Mouse (Mus musculus): Measurements from ENCODE around the gene Odc1. TPM values are rescaled to one million over a fixed set of nuclear protein-coding genes. Genes with fewer than 3 reads are reported as not detected.
"Not testable (repeated sequence)": the region's sequence is repeated elsewhere in the genome, so short reads cannot be mapped to it uniquely, and the experiment has no call there.

Gene Odc1
- polyA plus RNA-seq, 1 experiment from 2014 or later = 148 TPM

DNA sequence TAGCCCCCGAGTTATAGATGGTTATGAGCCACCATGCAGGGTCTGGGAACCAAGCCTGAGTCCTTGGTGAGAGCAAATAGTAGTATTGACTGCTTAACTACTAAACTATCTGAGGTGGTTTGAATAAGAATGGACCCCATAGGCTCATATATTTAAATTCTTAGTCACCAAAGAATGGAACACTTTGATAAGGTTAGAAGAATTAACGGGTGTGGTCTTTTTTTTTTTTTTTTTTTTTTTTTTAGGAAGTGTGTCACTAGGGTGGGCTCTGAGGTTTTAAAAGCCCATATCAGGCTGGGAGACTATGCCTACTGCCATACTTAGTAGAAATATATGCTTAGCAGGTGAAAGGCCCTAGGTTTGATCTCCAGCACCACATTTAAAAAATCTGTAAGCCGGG, 8.4 kb upstream of the Odc1 start:
- ATAC-seq (ENCODE audit: low FRiP score) = no peak
- no peak overlapping the region for H3K4me3 ChIP-seq
- WGBS = 93% methylated on average over 3 of the region's 3 CpGs
- H3K4me1 ChIP-seq (replicated peaks) = no peaks in the 10 kb centered on the region
- no peak overlapping the region for H3K9ac ChIP-seq
- no peaks in the 10 kb centered on the region for H3K27me3 ChIP-seq
- H3K4me2 ChIP-seq = no peak overlapping the region
- no peaks in the 10 kb centered on the region for H3K9me3 ChIP-seq
- H3K36me3 ChIP-seq = no peaks in the 10 kb centered on the region
- H3K27ac ChIP-seq = no peak overlapping the region

- H3K4me1 ChIP-seq (replicated peaks) = no peaks in the 10 kb centered on the region
- no peak for ATAC-seq (ENCODE audit: low FRiP score)
- no peak overlapping the region for H3K27ac ChIP-seq
- no peak overlapping the region for H3K4me2 ChIP-seq
- no peaks in the 10 kb centered on the region for H3K27me3 ChIP-seq
- H3K4me3 ChIP-seq = no peak overlapping the region
- WGBS = 92% methylated on average over 3 of the region's 3 CpGs
- H3K9ac ChIP-seq = no peak overlapping the region
- no peaks in the 10 kb centered on the region for H3K36me3 ChIP-seq
- no peaks in the 10 kb centered on the region for H3K9me3 ChIP-seq
Measured at GRCm38 (mm10) chr12:17537147-17537546, 7.4 kb upstream of the Odc1 start.

DNA sequence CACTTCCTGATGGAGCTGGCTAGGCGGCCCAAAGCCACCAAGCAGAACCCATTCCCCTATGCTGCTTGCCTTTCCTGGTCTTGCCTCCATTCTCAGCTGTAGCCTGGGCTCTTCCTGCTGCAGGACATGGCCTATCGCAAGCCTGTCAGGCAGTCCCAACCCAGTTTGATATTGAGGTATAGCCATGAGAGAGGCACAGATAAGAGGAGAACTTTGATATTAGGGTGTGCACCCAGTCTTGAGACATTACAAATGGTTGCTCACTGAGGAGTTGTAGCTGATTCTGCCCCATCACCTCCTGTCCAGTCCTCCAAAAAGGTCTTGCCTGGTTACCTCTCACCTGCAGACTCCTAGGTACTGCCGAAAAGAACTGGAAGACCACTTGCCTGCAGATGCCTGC, 6.5 kb upstream of the Odc1 start:
- Histone ChIP-seq H3K4me1 (replicated peaks) (no peaks in the 10 kb centered on the region), H3K9ac (no peak overlapping the region), H3K4me3 (no peak overlapping the region), H3K4me2 (no peak overlapping the region), H3K9me3 (no peaks in the 10 kb centered on the region), H3K36me3 (no peaks in the 10 kb centered on the region), H3K27me3 (no peaks in the 10 kb centered on the region), H3K27ac (no peak overlapping the region)
- ATAC-seq (ENCODE audit: low FRiP score) = no peak
- 90% methylated on average over 3 of the region's 3 CpGs for WGBS

- H3K9me3 ChIP-seq = no peaks in the 10 kb centered on the region
- H3K27ac ChIP-seq = no peak overlapping the region
- H3K4me2 ChIP-seq = no peak overlapping the region
- 68% methylated on average over 6 of the region's 6 CpGs for WGBS
- no peak overlapping the region for H3K4me3 ChIP-seq
- ATAC-seq (ENCODE audit: low FRiP score) = no peak
- no peaks in the 10 kb centered on the region for H3K27me3 ChIP-seq
- no peaks in the 10 kb centered on the region for H3K4me1 ChIP-seq (replicated peaks)
- no peaks in the 10 kb centered on the region for H3K36me3 ChIP-seq
- H3K9ac ChIP-seq = no peak overlapping the region
Measured at GRCm38 (mm10) chr12:17539041-17539440, 5.6 kb upstream of the Odc1 start.

- Histone ChIP-seq H3K4me3 (no peak overlapping the region), H3K9ac (no peak overlapping the region), H3K4me1 (replicated peaks) (no peaks in the 10 kb centered on the region), H3K4me2 (no peak overlapping the region), H3K9me3 (no peaks in the 10 kb centered on the region), H3K27me3 (no peaks in the 10 kb centered on the region), H3K36me3 (no peaks in the 10 kb centered on the region), H3K27ac (no peak overlapping the region)
- ATAC-seq (ENCODE audit: low FRiP score) = no peak
- WGBS = 86% methylated on average over 6 of the region's 6 CpGs
Measured at GRCm38 (mm10) chr12:17540040-17540552, 4.5 kb upstream of the Odc1 start.

DNA sequence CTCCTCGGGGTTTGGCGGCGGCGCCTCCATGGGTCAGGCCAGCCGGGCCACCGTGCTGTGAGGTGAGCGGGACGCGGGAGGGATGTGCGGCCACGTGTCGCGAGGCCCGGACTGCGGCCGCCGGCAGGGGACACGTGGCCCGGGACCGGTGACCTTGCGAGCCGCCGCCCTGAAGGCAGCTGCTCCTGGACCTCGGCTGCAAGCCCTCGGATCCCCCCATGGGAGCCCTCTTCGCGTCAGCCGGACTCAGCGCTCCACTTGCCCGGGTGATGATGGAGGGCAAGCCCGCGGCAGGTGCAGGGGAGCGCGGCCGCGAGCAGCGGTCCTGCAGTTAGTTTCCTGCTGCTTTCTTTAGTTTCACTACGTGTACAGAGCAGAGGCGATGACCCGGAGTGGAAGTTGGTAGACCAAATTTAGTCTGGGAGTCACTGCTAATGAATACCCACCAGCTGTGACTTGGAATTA, 545 bp downstream of the Odc1 start:
- Histone ChIP-seq H3K27ac (peak overlapping the region; percentile 94), H3K9me3 (no peaks in the 10 kb centered on the region), H3K9ac (peak overlapping the region; percentile 95), H3K36me3 (peaks cover 32% of the 10 kb centered on the region), H3K4me3 (peak overlapping the region; percentile 71), H3K4me1 (replicated peaks) (peaks cover 28% of the 10 kb centered on the region), H3K27me3 (no peaks in the 10 kb centered on the region), H3K4me2 (peak overlapping the region; percentile 75)
- 2% methylated on average over 37 of the region's 40 CpGs for WGBS
- peak; percentile 67 for ATAC-seq (ENCODE audit: low FRiP score)

- Histone ChIP-seq H3K4me3 (peak overlapping the region; percentile 71), H3K4me1 (replicated peaks) (peaks cover 28% of the 10 kb centered on the region), H3K9ac (peak overlapping the region; percentile 95), H3K36me3 (peaks cover 35% of the 10 kb centered on the region), H3K4me2 (peak overlapping the region; percentile 75), H3K9me3 (no peaks in the 10 kb centered on the region), H3K27ac (no peak overlapping the region), H3K27me3 (no peaks in the 10 kb centered on the region)
- no peak for ATAC-seq (ENCODE audit: low FRiP score)
- WGBS = 3% methylated on average over 8 of the region's 8 CpGs
Measured at GRCm38 (mm10) chr12:17545884-17546283, 1.3 kb downstream of the Odc1 start.

GRCm38 (mm10) chr12:17547552-17547951, 3.0 kb downstream of the Odc1 start:
- not testable (repeated sequence) for H3K9me3 ChIP-seq; H3K4me3 ChIP-seq; ATAC-seq (ENCODE audit: low FRiP score); H3K27ac ChIP-seq; H3K27me3 ChIP-seq
- Histone ChIP-seq H3K9ac (peak overlapping the region; percentile 19; the same call in 1 of the 2 replicates), H3K4me1 (replicated peaks) (peaks cover 28% of the 10 kb centered on the region), H3K4me2 (0 out of 2 replicates have a peak overlapping the region, but pooled peaks have one; percentile 75), H3K36me3 (peaks cover 48% of the 10 kb centered on the region)
- WGBS = 93% methylated on average over 9 of the region's 9 CpGs

DNA sequence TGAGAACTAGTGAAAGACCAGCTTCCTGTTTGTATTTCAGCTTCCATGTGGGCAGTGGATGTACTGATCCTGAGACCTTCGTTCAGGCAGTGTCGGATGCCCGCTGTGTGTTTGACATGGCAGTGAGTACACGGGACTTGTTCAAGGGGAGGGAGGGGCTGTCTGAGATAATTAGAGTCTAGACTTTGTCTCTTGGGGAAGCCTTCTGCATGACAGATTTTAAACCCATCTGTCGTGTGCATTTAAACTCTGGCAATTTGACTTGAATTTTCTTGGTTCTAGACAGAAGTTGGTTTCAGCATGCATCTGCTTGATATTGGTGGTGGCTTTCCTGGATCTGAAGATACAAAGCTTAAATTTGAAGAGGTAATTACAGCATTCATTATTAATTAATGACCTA, 3.9 kb downstream of the Odc1 start:
- no peak overlapping the region for H3K4me2 ChIP-seq
- no peak overlapping the region for H3K9ac ChIP-seq
- no peak overlapping the region for H3K27ac ChIP-seq
- no peak for ATAC-seq (ENCODE audit: low FRiP score)
- no peaks in the 10 kb centered on the region for H3K9me3 ChIP-seq
- WGBS = 47% methylated on average over 5 of the region's 5 CpGs
- peaks cover 28% of the 10 kb centered on the region for H3K4me1 ChIP-seq (replicated peaks)
- no peaks in the 10 kb centered on the region for H3K27me3 ChIP-seq
- peaks cover 48% of the 10 kb centered on the region for H3K36me3 ChIP-seq
- H3K4me3 ChIP-seq = no peak overlapping the region

DNA sequence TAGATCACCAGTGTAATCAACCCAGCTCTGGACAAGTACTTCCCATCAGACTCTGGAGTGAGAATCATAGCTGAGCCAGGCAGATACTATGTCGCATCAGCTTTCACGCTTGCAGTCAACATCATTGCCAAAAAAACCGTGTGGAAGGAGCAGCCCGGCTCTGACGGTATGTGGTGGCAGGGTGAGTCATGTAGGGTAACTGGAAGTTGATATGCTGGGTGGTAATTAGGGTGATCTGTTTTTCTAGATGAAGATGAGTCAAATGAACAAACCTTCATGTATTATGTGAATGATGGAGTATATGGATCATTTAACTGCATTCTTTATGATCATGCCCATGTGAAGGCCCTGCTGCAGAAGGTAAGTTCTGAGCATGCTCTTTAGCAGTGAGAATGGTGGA, 4.8 kb downstream of the Odc1 start:
- H3K9me3 ChIP-seq; H3K4me3 ChIP-seq; H3K27me3 ChIP-seq; H3K9ac ChIP-seq; H3K27ac ChIP-seq; H3K4me2 ChIP-seq; ATAC-seq (ENCODE audit: low FRiP score): not testable (repeated sequence)
- H3K4me1 ChIP-seq (replicated peaks) = peaks cover 30% of the 10 kb centered on the region
- 93% methylated on average over 5 of the region's 5 CpGs for whole genome bisulfite sequencing
- peaks cover 48% of the 10 kb centered on the region for H3K36me3 ChIP-seq

DNA sequence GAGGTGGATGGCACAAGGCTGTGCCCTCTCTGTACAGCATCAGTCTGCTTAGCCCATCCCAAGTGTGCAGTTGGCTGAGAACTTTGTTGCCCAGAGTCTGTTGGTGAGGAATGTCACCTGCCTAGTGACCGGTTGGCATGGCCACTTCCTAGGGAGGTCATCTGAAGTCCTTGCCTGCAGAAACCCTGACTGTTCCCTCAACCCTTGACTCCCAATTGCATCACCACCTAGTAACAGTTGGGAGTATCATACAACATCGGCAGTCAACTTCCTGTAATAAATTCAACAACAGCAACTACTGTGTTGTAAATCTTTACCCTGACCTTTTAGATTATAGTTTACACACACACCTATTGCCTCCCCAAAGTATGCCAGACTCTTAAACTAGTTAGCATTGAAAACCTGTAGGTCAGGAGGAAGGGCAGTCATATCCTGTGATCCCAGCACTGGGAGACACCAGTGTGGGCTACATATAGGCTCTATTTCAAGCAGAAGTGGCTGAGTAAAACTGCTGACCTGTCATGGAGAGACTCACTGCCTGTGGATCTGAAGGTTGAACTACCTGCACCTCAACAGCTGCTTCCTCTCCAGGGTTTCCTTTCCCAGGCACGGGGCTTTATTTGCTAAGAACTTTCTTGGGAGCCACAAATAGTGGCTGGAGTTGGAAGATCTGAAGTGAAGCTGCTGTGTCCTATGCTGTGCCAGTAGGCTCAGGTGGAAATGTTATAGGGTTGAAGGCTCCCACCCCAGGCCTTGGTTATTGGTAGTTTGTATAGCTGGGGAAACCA, 6.8 kb downstream of the Odc1 start:
- ATAC-seq (ENCODE audit: low FRiP score) = no peak
- 85% methylated on average over 3 of the region's 3 CpGs for WGBS

DNA sequence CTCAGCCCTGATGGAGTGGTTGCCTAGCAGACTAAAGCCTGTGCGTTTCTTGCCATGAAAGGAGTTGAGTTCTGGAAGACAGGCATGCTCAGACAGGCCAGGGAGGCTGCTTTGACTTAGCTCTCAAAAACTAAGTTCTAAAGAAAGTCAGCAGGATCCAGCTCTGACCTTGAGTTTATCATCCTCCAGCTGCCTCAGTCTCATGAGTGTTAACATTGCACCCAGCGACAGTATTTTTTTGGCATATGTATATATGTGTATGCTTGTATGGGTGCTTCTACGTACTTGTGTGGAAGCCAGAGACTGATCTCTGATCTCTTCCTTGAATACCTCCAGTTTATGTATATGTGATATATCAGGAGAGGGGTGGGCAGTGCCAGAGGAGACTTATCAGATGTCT, 7.8 kb downstream of the Odc1 start:
- ATAC-seq (ENCODE audit: low FRiP score) = no peak
- no peaks in the 10 kb centered on the region for H3K9me3 ChIP-seq
- H3K27ac ChIP-seq = no peak overlapping the region
- H3K27me3 ChIP-seq = no peaks in the 10 kb centered on the region
- peaks cover 23% of the 10 kb centered on the region for H3K4me1 ChIP-seq (replicated peaks)
- 72% methylated on average over 3 of the region's 3 CpGs for WGBS
- no peak overlapping the region for H3K4me2 ChIP-seq
- no peak overlapping the region for H3K9ac ChIP-seq
- no peak overlapping the region for H3K4me3 ChIP-seq
- peaks cover 43% of the 10 kb centered on the region for H3K36me3 ChIP-seq

More for the DNA sequence above, 6.8 kb downstream of the Odc1 start:
- no peaks in the 10 kb centered on the region for H3K27me3 ChIP-seq
- no peak overlapping the region for H3K9ac ChIP-seq
- peak overlapping the region; percentile 9; the same call in 1 of the 2 replicates for H3K27ac ChIP-seq
- H3K4me3 ChIP-seq = no peak overlapping the region
- H3K4me1 ChIP-seq (replicated peaks) = peaks cover 26% of the 10 kb centered on the region
- peaks cover 48% of the 10 kb centered on the region for H3K36me3 ChIP-seq
- no peaks in the 10 kb centered on the region for H3K9me3 ChIP-seq
- H3K4me2 ChIP-seq = no peak overlapping the region

DNA sequence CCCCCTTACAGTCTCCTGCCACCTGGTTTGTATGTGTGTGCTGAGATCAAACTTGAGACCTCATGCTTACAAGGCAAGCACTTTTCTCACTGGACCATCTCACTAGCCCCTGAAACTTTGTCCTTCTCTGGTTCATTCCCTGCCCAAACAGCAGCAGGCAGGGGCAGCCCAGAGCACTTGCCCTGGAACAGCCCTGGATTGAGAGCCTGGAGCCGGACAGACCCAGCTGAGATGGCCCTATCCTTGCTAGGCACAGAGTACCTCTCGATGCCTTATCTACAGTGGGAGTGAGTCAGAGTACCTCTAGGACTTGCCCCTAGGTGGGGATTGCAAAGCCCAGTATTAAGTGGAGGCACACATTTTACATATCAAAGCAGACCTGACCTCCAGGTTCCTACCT, 8.4 kb downstream of the Odc1 start:
- Histone ChIP-seq H3K36me3 (peaks cover 38% of the 10 kb centered on the region), H3K27ac (no peak overlapping the region), H3K4me3 (no peak overlapping the region), H3K27me3 (no peaks in the 10 kb centered on the region), H3K9ac (no peak overlapping the region), H3K4me2 (no peak overlapping the region), H3K4me1 (replicated peaks) (peaks cover 23% of the 10 kb centered on the region), H3K9me3 (no peaks in the 10 kb centered on the region)
- ATAC-seq (ENCODE audit: low FRiP score) = no peak
- WGBS = 84% methylated on average over 2 of the region's 2 CpGs
